Mouse (Mus musculus) kidney, postnatal 4 days (tissue): ENCODE measurements at regions not wholly inside any gene's neighbourhood (a gene's known extent, or its start where the extent isn't known, plus 50 kb on each side); places are given as distances from the start of the nearest gene placed in this dataset.
"Not testable (repeated sequence)": the region's sequence is repeated elsewhere in the genome, so short reads cannot be mapped to it uniquely, and the experiment has no call there.

Experiments
- DNase-seq, 2 experiments: peaks; one replicate each; pipeline ENCODE4 v3.0.0; 2021; ENCODE audit warnings: mixed read lengths in 2 of 2

GRCm38 (mm10) chr6:114538185-114538584 is 104.7 kb upstream of the Atg7 start:
- peak; percentile 36 to 61 for DNase-seq

GRCm38 (mm10) chr6:114550096-114550669 is 92.7 kb upstream of the Atg7 start:
- peak; percentile 49 to 53 for DNase-seq

- not testable (repeated sequence) for DNase-seq
Measured at GRCm38 (mm10) chr6:114553072-114553471, 89.8 kb upstream of the Atg7 start.

- DNase-seq: peak; percentile 31 to 37
Measured at GRCm38 (mm10) chr6:114555186-114555585, 87.7 kb upstream of the Atg7 start.

GRCm38 (mm10) chr6:114577319-114577718 is 65.6 kb upstream of the Atg7 start:
- peak; percentile 76 to 82 for DNase-seq
